Mouse (Mus musculus): ENCODE measurements around the gene Tjp2. TPM values are rescaled to one million over a fixed set of nuclear protein-coding genes. Genes with fewer than 3 reads are reported as not detected.

Gene Tjp2
- total and polyA plus RNA-seq, 3 experiments = 0.03 to 0.11 TPM; not detected in 1

DNA sequence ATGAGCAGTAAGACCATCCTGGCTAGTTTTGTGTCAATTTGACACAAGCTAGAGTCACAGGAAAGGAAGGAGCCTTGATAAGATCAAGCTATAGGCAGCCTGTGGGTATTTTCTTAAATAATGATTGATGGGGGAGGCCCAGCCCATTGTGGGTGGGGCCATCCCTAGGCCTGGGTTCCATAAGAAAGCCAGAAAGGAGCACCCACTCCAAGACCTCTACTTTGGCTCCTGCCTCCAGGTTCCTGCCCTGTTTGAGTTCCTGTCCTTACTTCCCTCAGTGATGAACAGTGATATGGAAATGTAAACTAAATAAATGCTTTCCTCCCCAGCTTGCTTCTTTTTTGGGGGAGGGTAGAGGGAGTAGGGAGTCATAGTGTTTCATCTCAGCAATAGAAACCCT lies 7.0 kb downstream of the Tjp2 start:
- Histone ChIP-seq H3K27me3 (ENCODE audit: insufficient read depth, low read length) (peaks cover 11% of the 10 kb centered on the region), H3K9me3 (replicated peaks) (no peaks in the 10 kb centered on the region), H3K36me3 (replicated peaks) (no peaks in the 10 kb centered on the region), H3K4me3 (ENCODE audit: low read depth, low read length) (no peak overlapping the region), H3K4me1 (ENCODE audit: insufficient read depth, low read depth, low read length) (no peaks in the 10 kb centered on the region)
- ATAC-seq (ENCODE audit: extremely low read depth, insufficient number of reproducible peaks, low FRiP score, poor library complexity, severe bottlenecking) (no peak), DNase-seq (ENCODE audit: low spot score) (no peak)
- TF ChIP-seq POLR2AphosphoS5 (IDR thresholded peaks at IDR 0.05; ENCODE audit: insufficient replicate concordance, low read depth, low read length) = no peak
- TF ChIP-seq CTCF (IDR thresholded peaks at IDR 0.05; ENCODE audit: low read depth, low read length) = no peak
- TF ChIP-seq GATA1 (IDR thresholded peaks at IDR 0.05; ENCODE audit: borderline replicate concordance, low read length) = no peak
- no peak for TF ChIP-seq TAL1 (conservative IDR thresholded peaks at IDR 0.05; ENCODE audit: low read depth, low read length)
- no peak for TF ChIP-seq GATA2 (IDR thresholded peaks at IDR 0.05; ENCODE audit: borderline replicate concordance, low read depth, low read length)

GRCm38 (mm10) chr19:24216771-24217170 lies 8.1 kb downstream of the Tjp2 start:
- TF ChIP-seq GATA1 (IDR thresholded peaks at IDR 0.05; ENCODE audit: borderline replicate concordance, low read length) (no peak), GATA2 (IDR thresholded peaks at IDR 0.05; ENCODE audit: borderline replicate concordance, low read depth, low read length) (no peak), CTCF (IDR thresholded peaks at IDR 0.05; ENCODE audit: low read depth, low read length) (no peak), TAL1 (conservative IDR thresholded peaks at IDR 0.05; ENCODE audit: low read depth, low read length) (no peak), POLR2AphosphoS5 (IDR thresholded peaks at IDR 0.05; ENCODE audit: insufficient replicate concordance, low read depth, low read length) (no peak)
- Histone ChIP-seq H3K4me3 (ENCODE audit: low read depth, low read length) (no peak overlapping the region), H3K9me3 (replicated peaks) (no peaks in the 10 kb centered on the region), H3K4me1 (ENCODE audit: insufficient read depth, low read depth, low read length) (no peaks in the 10 kb centered on the region), H3K36me3 (replicated peaks) (no peaks in the 10 kb centered on the region), H3K27me3 (ENCODE audit: insufficient read depth, low read length) (peaks cover 12% of the 10 kb centered on the region)
- no peak for DNase-seq (ENCODE audit: low spot score)
- no peak for ATAC-seq (ENCODE audit: extremely low read depth, insufficient number of reproducible peaks, low FRiP score, poor library complexity, severe bottlenecking)

- no peak for TF ChIP-seq GATA2 (IDR thresholded peaks at IDR 0.05; ENCODE audit: borderline replicate concordance, low read depth, low read length)
- TF ChIP-seq TAL1 (conservative IDR thresholded peaks at IDR 0.05; ENCODE audit: low read depth, low read length) = no peak
- TF ChIP-seq CTCF (IDR thresholded peaks at IDR 0.05; ENCODE audit: low read depth, low read length) = no peak
- no peak for TF ChIP-seq GATA1 (IDR thresholded peaks at IDR 0.05; ENCODE audit: borderline replicate concordance, low read length)
- no peak overlapping the region for H3K4me3 ChIP-seq (ENCODE audit: low read depth, low read length)
- ATAC-seq (ENCODE audit: extremely low read depth, insufficient number of reproducible peaks, low FRiP score, poor library complexity, severe bottlenecking) = no peak
- H3K27me3 ChIP-seq (ENCODE audit: insufficient read depth, low read length) = peaks cover 12% of the 10 kb centered on the region
- no peaks in the 10 kb centered on the region for H3K36me3 ChIP-seq (replicated peaks)
- H3K9me3 ChIP-seq (replicated peaks) = no peaks in the 10 kb centered on the region
- no peak for DNase-seq (ENCODE audit: low spot score)
- no peaks in the 10 kb centered on the region for H3K4me1 ChIP-seq (ENCODE audit: insufficient read depth, low read depth, low read length)
Measured at GRCm38 (mm10) chr19:24214939-24215338, 9.9 kb downstream of the Tjp2 start.

DNA sequence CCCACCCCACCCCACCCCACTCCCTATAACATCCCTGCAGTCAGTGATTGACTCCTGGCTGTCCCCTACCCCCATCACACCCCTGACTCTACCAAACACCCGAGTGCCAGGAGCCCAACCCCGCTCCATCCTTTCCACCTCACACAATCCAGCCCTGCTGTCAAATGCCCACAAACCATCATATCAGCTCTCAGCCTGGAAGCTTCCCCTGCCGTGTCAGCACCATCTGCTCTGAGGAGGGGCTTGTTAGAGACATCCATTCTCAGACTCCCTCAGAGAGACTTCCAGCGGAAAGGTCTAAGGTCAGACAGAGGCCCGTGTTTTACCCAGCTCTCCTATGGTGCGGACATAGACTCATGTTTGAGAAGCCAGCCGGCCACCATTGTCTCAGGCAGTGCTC lies 11.5 kb downstream of the Tjp2 start:
- H3K4me3 ChIP-seq (ENCODE audit: low read depth, low read length) = no peak overlapping the region
- no peaks in the 10 kb centered on the region for H3K9me3 ChIP-seq (replicated peaks)
- no peaks in the 10 kb centered on the region for H3K36me3 ChIP-seq (replicated peaks)
- TF ChIP-seq CTCF (IDR thresholded peaks at IDR 0.05; ENCODE audit: low read depth, low read length) (no peak), POLR2AphosphoS5 (IDR thresholded peaks at IDR 0.05; ENCODE audit: insufficient replicate concordance, low read depth, low read length) (no peak), GATA1 (IDR thresholded peaks at IDR 0.05; ENCODE audit: borderline replicate concordance, low read length) (no peak), GATA2 (IDR thresholded peaks at IDR 0.05; ENCODE audit: borderline replicate concordance, low read depth, low read length) (no peak), TAL1 (conservative IDR thresholded peaks at IDR 0.05; ENCODE audit: low read depth, low read length) (no peak)
- no peaks in the 10 kb centered on the region for H3K4me1 ChIP-seq (ENCODE audit: insufficient read depth, low read depth, low read length)
- peaks cover 8% of the 10 kb centered on the region; the same call in 1 of the 2 replicates for H3K27me3 ChIP-seq (ENCODE audit: insufficient read depth, low read length)
- no peak for ATAC-seq (ENCODE audit: extremely low read depth, insufficient number of reproducible peaks, low FRiP score, poor library complexity, severe bottlenecking)
- no peak for DNase-seq (ENCODE audit: low spot score)

- H3K4me3 ChIP-seq (ENCODE audit: low read depth, low read length) = no peak overlapping the region
- H3K9me3 ChIP-seq (replicated peaks) = no peaks in the 10 kb centered on the region
- H3K36me3 ChIP-seq (replicated peaks) = no peaks in the 10 kb centered on the region
- ATAC-seq (ENCODE audit: extremely low read depth, insufficient number of reproducible peaks, low FRiP score, poor library complexity, severe bottlenecking) (no peak), DNase-seq (ENCODE audit: low spot score) (no peak)
- peaks cover 8% of the 10 kb centered on the region; the same call in 1 of the 2 replicates for H3K27me3 ChIP-seq (ENCODE audit: insufficient read depth, low read length)
- H3K4me1 ChIP-seq (ENCODE audit: insufficient read depth, low read depth, low read length) = no peaks in the 10 kb centered on the region
- TF ChIP-seq GATA2 (IDR thresholded peaks at IDR 0.05; ENCODE audit: borderline replicate concordance, low read depth, low read length) (no peak), POLR2AphosphoS5 (IDR thresholded peaks at IDR 0.05; ENCODE audit: insufficient replicate concordance, low read depth, low read length) (no peak), GATA1 (IDR thresholded peaks at IDR 0.05; ENCODE audit: borderline replicate concordance, low read length) (no peak), CTCF (IDR thresholded peaks at IDR 0.05; ENCODE audit: low read depth, low read length) (no peak), TAL1 (conservative IDR thresholded peaks at IDR 0.05; ENCODE audit: low read depth, low read length) (no peak)
Measured at GRCm38 (mm10) chr19:24212552-24213249, 12.1 kb downstream of the Tjp2 start.

- Histone ChIP-seq H3K27me3 (ENCODE audit: insufficient read depth, low read length) (peaks cover 8% of the 10 kb centered on the region; the same call in 1 of the 2 replicates), H3K4me1 (ENCODE audit: insufficient read depth, low read depth, low read length) (no peaks in the 10 kb centered on the region), H3K4me3 (ENCODE audit: low read depth, low read length) (no peak overlapping the region), H3K36me3 (replicated peaks) (no peaks in the 10 kb centered on the region), H3K9me3 (replicated peaks) (no peaks in the 10 kb centered on the region)
- no peak for TF ChIP-seq GATA1 (IDR thresholded peaks at IDR 0.05; ENCODE audit: borderline replicate concordance, low read length)
- no peak for TF ChIP-seq CTCF (IDR thresholded peaks at IDR 0.05; ENCODE audit: low read depth, low read length)
- no peak for TF ChIP-seq POLR2AphosphoS5 (IDR thresholded peaks at IDR 0.05; ENCODE audit: insufficient replicate concordance, low read depth, low read length)
- no peak for TF ChIP-seq GATA2 (IDR thresholded peaks at IDR 0.05; ENCODE audit: borderline replicate concordance, low read depth, low read length)
- no peak for TF ChIP-seq TAL1 (conservative IDR thresholded peaks at IDR 0.05; ENCODE audit: low read depth, low read length)
- ATAC-seq (ENCODE audit: extremely low read depth, insufficient number of reproducible peaks, low FRiP score, poor library complexity, severe bottlenecking) (no peak), DNase-seq (ENCODE audit: low spot score) (no peak)
Measured at GRCm38 (mm10) chr19:24211168-24211567, 13.7 kb downstream of the Tjp2 start.

All from G1E (cell line).